In genomic region chr19:53459407-53459788, GRCm38 (mm10) we compare ENCODE assay signal across 8 mouse cellular contexts.
A peak's percentile ranks its signal among the peaks of the same experiment; 100 is the strongest.
DNase-seq lines count a peak whose midpoint lies in the region; ATAC-seq and TF ChIP-seq lines count a peak whose summit lies in the region.
"Had no signal": no experiment of that assay in that cellular context is flagged by ENCODE, and none has a peak within 500 bp of the region (broad histone marks: within the 10 kb centered on the region; RNA-seq: fewer than 3 reads in every experiment).

No protein-coding gene starts in this region.

- peak overlapping the region; percentile 23 for H3K9ac ChIP-seq in ES-Bruce4 (ENCODE audit: low read depth, poor library complexity, severe bottlenecking)
- no peak overlapping the region for H3K9ac ChIP-seq in forebrain, postnatal 0 days

- no peaks in the 10 kb centered on the region for H3K27me3 ChIP-seq in ES-Bruce4 (ENCODE audit: control insufficient read depth, insufficient read depth, low read length, poor library complexity, severe bottlenecking)
- H3K27me3 ChIP-seq in forebrain, postnatal 0 days (ENCODE audit: insufficient read depth, low read length) = no peaks in the 10 kb centered on the region
- H3K27me3 ChIP-seq in midbrain, embryonic 10.5 days (ENCODE audit: low read depth, poor library complexity, severe bottlenecking) = peaks cover 37% of the 10 kb centered on the region

- no peak for TF ChIP-seq CTCF in ES-Bruce4 (IDR thresholded peaks at IDR 0.05; ENCODE audit: low read depth, low read length)
- TF ChIP-seq CTCF in forebrain, postnatal 0 days (IDR thresholded peaks at IDR 0.05; ENCODE audit: low read depth) = no peak

- H3K27ac ChIP-seq in ES-Bruce4 (ENCODE audit: insufficient read depth, low read length) = peak overlapping the region; percentile 97
- 0 out of 2 replicates have a peak overlapping the region, but pooled peaks have one; percentile 16 for H3K27ac ChIP-seq in forebrain, postnatal 0 days (ENCODE audit: low read depth, low read length)
- peak overlapping the region; percentile 15; the same call in 1 of the 2 replicates for H3K27ac ChIP-seq in midbrain, embryonic 10.5 days (replicated peaks)

- no peak overlapping the region for H3K4me3 ChIP-seq in ES-Bruce4 (ENCODE audit: low read depth, low read length)
- H3K4me3 ChIP-seq in forebrain, postnatal 0 days (ENCODE audit: low read depth, low read length) = no peak overlapping the region
- no peak overlapping the region for H3K4me3 ChIP-seq in midbrain, embryonic 10.5 days

- WGBS in forebrain, postnatal 0 days = 24% methylated on average over 3 of the region's 3 CpGs
- 17% methylated on average over 3 of the region's 3 CpGs for WGBS in midbrain, embryonic 10.5 days

- no peak overlapping the region for H3K4me2 ChIP-seq in forebrain, postnatal 0 days (ENCODE audit: low read depth)

- H3K36me3 ChIP-seq in ES-Bruce4 (ENCODE audit: control insufficient read depth, insufficient read depth, low read length, poor library complexity, severe bottlenecking) = no peaks in the 10 kb centered on the region
- no peaks in the 10 kb centered on the region for H3K36me3 ChIP-seq in forebrain, postnatal 0 days (ENCODE audit: insufficient read depth)
- H3K36me3 ChIP-seq in midbrain, embryonic 10.5 days = no peaks in the 10 kb centered on the region

- 0 out of 2 replicates have a peak, but pooled peaks have one; percentile 39 for TF ChIP-seq EP300 in ES-Bruce4 (IDR thresholded peaks at IDR 0.05; ENCODE audit: insufficient read depth, low read depth, low read length)

- peaks cover 10% of the 10 kb centered on the region for H3K4me1 ChIP-seq in ES-Bruce4 (ENCODE audit: control insufficient read depth, insufficient read depth, low read length)
- H3K4me1 ChIP-seq in forebrain, postnatal 0 days (ENCODE audit: insufficient read depth) = peaks cover 13% of the 10 kb centered on the region; the same call in 1 of the 2 replicates
- peaks cover 30% of the 10 kb centered on the region for H3K4me1 ChIP-seq in midbrain, embryonic 10.5 days

- ATAC-seq in forebrain, postnatal 0 days = peak; percentile 89

- TF ChIP-seq POLR2A in ES-Bruce4 (IDR thresholded peaks at IDR 0.05; ENCODE audit: insufficient read depth, low read length) = peak; percentile 28

- peak; percentile 89 for DNase-seq in R1 (ENCODE audit: low read depth, low spot score)
- DNase-seq in forebrain, postnatal 0 days = peak; percentile 58
- DNase-seq in midbrain, embryonic 10.5 days (ENCODE audit: low spot score) = peak; percentile 36
- no peak for DNase-seq in cerebellum, postnatal 25 days
- no peak for DNase-seq in lung, postnatal 10 days
- DNase-seq in urinary bladder, postnatal 4 days (ENCODE audit: low spot score in 2 of 2) = no peak
- DNase-seq: kidney, adult 18-20 months had no signal

- H3K9me3 ChIP-seq in ES-Bruce4 (replicated peaks; ENCODE audit: control insufficient read depth, insufficient read depth, low read length, poor library complexity, severe bottlenecking) = no peaks in the 10 kb centered on the region
- no peaks in the 10 kb centered on the region for H3K9me3 ChIP-seq in forebrain, postnatal 0 days (ENCODE audit: low read length)
- H3K9me3 ChIP-seq in midbrain, embryonic 10.5 days (replicated peaks) = no peaks in the 10 kb centered on the region

Comparison
In these comparisons a context has a peak if more than half of its experiments do, and no peak if none do; other contexts are left out.
1. H3K27ac ChIP-seq: peak in every context shown above with its lines; median percentile 97 in ES-Bruce4; 16 in forebrain, postnatal 0 days; 15 in midbrain, embryonic 10.5 days.
2. DNase-seq: peak in R1 (single experiment), forebrain, postnatal 0 days (single experiment) and midbrain, embryonic 10.5 days (single experiment); none in cerebellum, postnatal 25 days (0 of 2), lung, postnatal 10 days (single experiment) and urinary bladder, postnatal 4 days (0 of 2).